Mouse (Mus musculus) neural tube, embryonic 10.5 days (tissue): Measurements from ENCODE around the gene Ralgapa1.
"Not testable (repeated sequence)": the region's sequence is repeated elsewhere in the genome, so short reads cannot be mapped to it uniquely, and the experiment has no call there.

Experiments
- DNase-seq: peaks from one replicate; pipeline ENCODE4 v3.0.0-alpha.2; 2017; ENCODE audit warnings: low spot score; ENCODE audit errors: extremely low spot score

Ralgapa1 gene

GRCm38 (mm10) chr12:55800144-55800543, 20.8 kb downstream of the Ralgapa1 start:
- no peak for DNase-seq

GRCm38 (mm10) chr12:55798745-55799144, 22.2 kb downstream of the Ralgapa1 start:
- DNase-seq, result no peak

- DNase-seq, result no peak
Observed at GRCm38 (mm10) chr12:55797103-55797502, 23.9 kb downstream of the Ralgapa1 start.

- DNase-seq, result not testable (repeated sequence)
Observed at GRCm38 (mm10) chr12:55794485-55794884, 26.5 kb downstream of the Ralgapa1 start.

GRCm38 (mm10) chr12:55785252-55785651, 35.7 kb downstream of the Ralgapa1 start:
- DNase-seq, result no peak

- DNase-seq, result no peak
Observed at GRCm38 (mm10) chr12:55782662-55783061, 38.3 kb downstream of the Ralgapa1 start.

GRCm38 (mm10) chr12:55778301-55778700, 42.7 kb downstream of the Ralgapa1 start:
- DNase-seq, result no peak

- no peak for DNase-seq
Observed at GRCm38 (mm10) chr12:55777356-55777755, 43.6 kb downstream of the Ralgapa1 start.

GRCm38 (mm10) chr12:55774316-55774715, 46.7 kb downstream of the Ralgapa1 start:
- no peak for DNase-seq

- no peak for DNase-seq
Observed at GRCm38 (mm10) chr12:55720319-55720718, 100.6 kb downstream of the Ralgapa1 start.

GRCm38 (mm10) chr12:55705881-55706280, 115.1 kb downstream of the Ralgapa1 start:
- DNase-seq, result no peak

GRCm38 (mm10) chr12:55666699-55667098, 154.3 kb downstream of the Ralgapa1 start:
- DNase-seq, result no peak

- not testable (repeated sequence) for DNase-seq
Observed at GRCm38 (mm10) chr12:55663194-55663593, 157.8 kb downstream of the Ralgapa1 start.

- no peak for DNase-seq
Observed at GRCm38 (mm10) chr12:55648011-55648525, 172.9 kb downstream of the Ralgapa1 start.

GRCm38 (mm10) chr12:55626711-55627110, 194.3 kb downstream of the Ralgapa1 start:
- DNase-seq, result no peak

- no peak for DNase-seq
Observed at GRCm38 (mm10) chr12:55623254-55623653, 197.7 kb downstream of the Ralgapa1 start.

GRCm38 (mm10) chr12:55622615-55623245, 198.2 kb downstream of the Ralgapa1 start:
- DNase-seq, result no peak

- no peak for DNase-seq
Observed at GRCm38 (mm10) chr12:55620321-55620720, 200.6 kb downstream of the Ralgapa1 start.

GRCm38 (mm10) chr12:55610812-55611211, 210.2 kb downstream of the Ralgapa1 start:
- no peak for DNase-seq

GRCm38 (mm10) chr12:55607902-55608301, 213.1 kb downstream of the Ralgapa1 start:
- no peak for DNase-seq

GRCm38 (mm10) chr12:55604411-55604810, 216.6 kb downstream of the Ralgapa1 start:
- no peak for DNase-seq

- DNase-seq, result no peak
Observed at GRCm38 (mm10) chr12:55600503-55600994, 220.4 kb downstream of the Ralgapa1 start.
